Mouse (Mus musculus) embryonic facial prominence, embryonic 12.5 days (tissue): ENCODE results near the gene Mylpf. TPM values are rescaled to one million over a fixed set of nuclear protein-coding genes. Genes with fewer than 3 reads are reported as not detected.
A peak's percentile ranks its signal among the peaks of the same experiment; 100 is the strongest.

Source experiments
- ATAC-seq: fragments of 200-750 bp; cut with Nextera tagmentation; 2 replicates; pipeline ENCODE4 v1.8.0; 2017; ENCODE audit not compliant: insufficient number of reproducible peaks, insufficient read depth, low FRiP score, low TSS enrichment
- H3K27ac ChIP-seq: fragments of 300-500 bp; sonication (generic); 2 replicates; pipeline ENCODE4 v1.5.1; 2016; ENCODE audit warnings: mild to moderate bottlenecking
- H3K27me3 ChIP-seq: fragments of 300-500 bp; sonication (generic); 2 replicates; pipeline ENCODE4 v1.6.1; 2016; ENCODE audit warnings: mild to moderate bottlenecking, moderate library complexity
- H3K36me3 ChIP-seq: fragments of 300-500 bp; sonication (generic); 2 replicates; pipeline ENCODE4 v1.6.1; 2016; ENCODE audit warnings: mild to moderate bottlenecking
- H3K4me1 ChIP-seq: fragments of 300-500 bp; sonication (generic); 2 replicates; pipeline ENCODE4 v1.6.1; 2016
- H3K4me2 ChIP-seq: fragments of 300-500 bp; sonication (generic); replicated peaks from 2 replicates; pipeline ENCODE4 v1.6.1; 2016; ENCODE audit warnings: mild to moderate bottlenecking, moderate library complexity
- H3K4me3 ChIP-seq: fragments of 300-500 bp; sonication (generic); 2 replicates; pipeline ENCODE4 v1.5.1; 2016; ENCODE audit warnings: mild to moderate bottlenecking
- H3K9ac ChIP-seq: fragments of 300-500 bp; sonication (generic); 2 replicates; pipeline ENCODE4 v1.6.1; 2016; ENCODE audit warnings: mild to moderate bottlenecking, moderate library complexity
- H3K9me3 ChIP-seq: fragments of 300-500 bp; sonication (generic); 2 replicates; pipeline ENCODE4 v1.6.1; 2016; ENCODE audit warnings: mild to moderate bottlenecking, moderate library complexity
- WGBS: fragments of 180-500 bp; shearing (Covaris S2); methylation state at CpG from one replicate; pipeline ENCODE4 v1.1.7; 2016; 5-methylcytosine and 5-hydroxymethylcytosine counted together
- polyA plus RNA-seq: library from polyadenylated mRNA; unstranded; fragments of >200 nt; fragmentation: Nextera tagmentation; extraction: Ambion mirVana; gene quantifications from 2 replicates; pipeline ENCODE4 v1.2.1, GENCODE M21; 2016

The Mylpf gene
- polyA plus RNA-seq, 1 experiment from 2014 or later = 79.2 TPM

- Histone ChIP-seq H3K27me3 (no peaks in the 10 kb centered on the region), H3K9me3 (no peaks in the 10 kb centered on the region), H3K4me2 (peak within 1 kb of the TSS; percentile 99), H3K36me3 (peaks cover 11% of the 10 kb centered on the region), H3K4me1 (peaks cover 17% of the 10 kb centered on the region), H3K27ac (peak within 1 kb of the TSS; percentile 88), H3K9ac (peak within 1 kb of the TSS; percentile 97), H3K4me3 (peak within 1 kb of the TSS; percentile 83)
- 2% methylated on average over 24 of the region's 44 CpGs for WGBS
- no peak for ATAC-seq
Measured at GRCm38 (mm10) chr7:127208295-127208552, 466 bp upstream of the Mylpf start, which contains the start of gene Tbc1d10b. TSS of gene Tbc1d10b (minus strand) at chr7:127208468.

- WGBS = 79% methylated on average over 5 of the region's 5 CpGs
- H3K27me3 ChIP-seq = peaks cover 12% of the 10 kb centered on the region; the same call in 1 of the 2 replicates
- H3K36me3 ChIP-seq = 0 out of 2 replicates have a peak, but pooled peaks cover 3% of the 10 kb centered on the region
- no peak overlapping the region for H3K4me3 ChIP-seq
- no peak for ATAC-seq
- H3K4me2 ChIP-seq = peak overlapping the region; percentile 59
- H3K4me1 ChIP-seq = peaks cover 18% of the 10 kb centered on the region
- no peak overlapping the region for H3K9ac ChIP-seq
- 0 out of 2 replicates have a peak overlapping the region, but pooled peaks have one; percentile 25 for H3K27ac ChIP-seq
- no peaks in the 10 kb centered on the region for H3K9me3 ChIP-seq
Measured at GRCm38 (mm10) chr7:127209851-127210250, 1.2 kb downstream of the Mylpf start.

- Histone ChIP-seq H3K36me3 (no peaks in the 10 kb centered on the region), H3K4me3 (no peak overlapping the region), H3K9me3 (no peaks in the 10 kb centered on the region), H3K4me2 (no peak overlapping the region), H3K27me3 (peaks cover 12% of the 10 kb centered on the region; the same call in 1 of the 2 replicates), H3K27ac (no peak overlapping the region), H3K9ac (no peak overlapping the region), H3K4me1 (peaks cover 18% of the 10 kb centered on the region)
- no peak for ATAC-seq
- WGBS = 87% methylated on average over 4 of the region's 4 CpGs
Measured at GRCm38 (mm10) chr7:127210266-127210665, 1.6 kb downstream of the Mylpf start.

GRCm38 (mm10) chr7:127211014-127211745, 2.5 kb downstream of the Mylpf start:
- Histone ChIP-seq H3K4me3 (no peak overlapping the region), H3K4me2 (no peak overlapping the region), H3K36me3 (no peaks in the 10 kb centered on the region), H3K9ac (no peak overlapping the region), H3K9me3 (no peaks in the 10 kb centered on the region), H3K27ac (no peak overlapping the region), H3K27me3 (peaks cover 12% of the 10 kb centered on the region; the same call in 1 of the 2 replicates), H3K4me1 (peaks cover 15% of the 10 kb centered on the region)
- WGBS = 71% methylated on average over 5 of the region's 5 CpGs
- ATAC-seq = no peak

DNA sequence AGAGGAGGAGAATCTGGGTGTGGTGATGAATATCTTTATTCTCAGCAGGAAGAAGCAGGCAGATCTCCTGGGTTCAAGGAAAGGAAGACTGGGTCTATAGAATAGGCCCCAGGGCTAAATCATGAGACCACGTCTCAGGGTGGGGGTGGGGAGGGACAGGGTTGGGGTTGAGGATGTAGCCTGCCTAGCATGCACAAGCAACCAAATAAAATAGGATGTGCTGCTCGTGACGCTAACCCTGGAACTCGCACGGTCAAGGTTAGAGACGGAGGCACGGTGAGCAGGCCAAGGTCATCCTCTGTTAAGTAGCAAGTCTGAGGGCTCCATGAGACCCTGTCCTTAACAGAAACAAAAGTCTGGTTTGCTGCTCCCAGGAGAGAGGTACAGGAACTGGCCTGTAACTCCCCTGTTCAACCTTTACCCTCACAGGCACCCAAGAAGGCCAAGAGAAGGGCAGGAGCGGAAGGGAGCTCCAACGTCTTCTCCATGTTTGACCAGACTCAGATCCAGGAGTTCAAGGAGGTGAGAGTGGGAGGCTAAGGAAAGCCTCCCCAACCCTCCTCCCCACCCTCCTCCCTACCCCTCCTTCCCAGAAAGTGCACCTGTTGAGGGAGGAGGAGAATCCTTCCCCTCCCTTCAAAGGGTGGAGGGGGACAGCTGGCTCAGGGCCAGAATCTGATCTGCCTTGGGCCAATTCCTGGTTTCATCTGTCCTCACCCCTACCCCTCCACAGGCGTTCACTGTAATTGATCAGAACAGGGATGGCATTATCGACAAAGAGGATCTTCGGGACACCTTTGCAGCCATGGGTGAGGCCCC, 4.0 kb downstream of the Mylpf start:
- Histone ChIP-seq H3K4me3 (no peak overlapping the region), H3K27ac (no peak overlapping the region), H3K4me1 (peaks cover 5% of the 10 kb centered on the region; the same call in 1 of the 2 replicates), H3K4me2 (no peak overlapping the region), H3K27me3 (peaks cover 12% of the 10 kb centered on the region; the same call in 1 of the 2 replicates), H3K9ac (no peak overlapping the region), H3K36me3 (no peaks in the 10 kb centered on the region), H3K9me3 (no peaks in the 10 kb centered on the region)
- 89% methylated on average over 12 of the region's 12 CpGs for WGBS
- no peak for ATAC-seq

DNA sequence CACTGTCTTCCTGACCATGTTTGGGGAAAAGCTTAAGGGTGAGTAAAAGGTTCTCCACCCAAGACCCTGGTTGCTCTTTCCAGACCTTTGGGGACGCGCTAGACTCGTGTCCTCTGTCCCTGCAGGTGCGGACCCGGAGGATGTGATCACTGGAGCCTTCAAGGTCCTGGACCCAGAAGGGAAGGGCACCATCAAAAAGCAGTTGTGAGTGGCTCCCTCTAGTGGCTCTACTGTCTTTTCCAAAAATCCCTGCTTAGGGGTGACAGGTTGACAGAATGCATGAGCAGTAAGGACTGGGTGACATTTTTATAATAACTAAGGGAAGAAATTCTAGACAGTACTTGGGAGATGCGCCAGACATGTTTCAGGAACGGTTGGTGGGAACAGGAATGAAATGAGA, 4.8 kb downstream of the Mylpf start:
- no peak for ATAC-seq
- H3K4me1 ChIP-seq = peaks cover 5% of the 10 kb centered on the region; the same call in 1 of the 2 replicates
- WGBS = 49% methylated on average over 7 of the region's 7 CpGs
- H3K9ac ChIP-seq = no peak overlapping the region
- H3K27ac ChIP-seq = no peak overlapping the region
- no peak overlapping the region for H3K4me3 ChIP-seq
- H3K9me3 ChIP-seq = no peaks in the 10 kb centered on the region
- no peaks in the 10 kb centered on the region for H3K36me3 ChIP-seq
- peaks cover 12% of the 10 kb centered on the region; the same call in 1 of the 2 replicates for H3K27me3 ChIP-seq
- no peak overlapping the region for H3K4me2 ChIP-seq

- no peak overlapping the region for H3K27ac ChIP-seq
- H3K36me3 ChIP-seq = no peaks in the 10 kb centered on the region
- WGBS = 45% methylated on average over 12 of the region's 12 CpGs
- H3K4me3 ChIP-seq = peak overlapping the region; percentile 29; the same call in 1 of the 2 replicates
- peak overlapping the region; percentile 49; the same call in 1 of the 2 replicates for H3K4me2 ChIP-seq
- ATAC-seq = no peak
- peaks cover 5% of the 10 kb centered on the region; the same call in 1 of the 2 replicates for H3K4me1 ChIP-seq
- H3K27me3 ChIP-seq = peaks cover 12% of the 10 kb centered on the region; the same call in 1 of the 2 replicates
- H3K9ac ChIP-seq = no peak overlapping the region
- H3K9me3 ChIP-seq = no peaks in the 10 kb centered on the region
Measured at GRCm38 (mm10) chr7:127213930-127214329, 5.2 kb downstream of the Mylpf start.

DNA sequence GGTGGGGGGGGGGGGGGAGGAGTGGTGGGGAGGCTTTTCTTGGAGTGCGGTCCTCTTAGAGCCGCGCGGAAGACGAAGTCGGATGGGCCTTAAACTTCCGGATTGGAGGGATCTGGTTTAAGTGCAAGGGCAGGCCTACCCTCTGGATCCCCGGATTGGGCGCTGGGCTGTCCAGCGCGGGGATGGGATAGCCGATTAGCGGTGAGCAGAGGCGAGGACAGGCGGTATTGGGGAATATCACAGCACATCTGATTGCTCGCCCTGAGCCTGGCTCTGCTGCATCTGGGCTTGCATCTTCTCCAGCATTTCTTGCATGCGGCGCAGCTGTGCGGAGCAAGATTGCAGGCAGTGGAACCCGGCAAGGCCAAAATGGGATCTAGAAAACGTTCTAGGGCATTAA, 5.8 kb downstream of the Mylpf start:
- Histone ChIP-seq H3K27ac (no peak overlapping the region), H3K9me3 (no peaks in the 10 kb centered on the region), H3K27me3 (peaks cover 12% of the 10 kb centered on the region; the same call in 1 of the 2 replicates), H3K4me2 (peak overlapping the region; percentile 49), H3K4me1 (peaks cover 5% of the 10 kb centered on the region; the same call in 1 of the 2 replicates), H3K9ac (peak overlapping the region; percentile 49), H3K36me3 (no peaks in the 10 kb centered on the region), H3K4me3 (peak overlapping the region; percentile 29; the same call in 1 of the 2 replicates)
- no peak for ATAC-seq
- 21% methylated on average over 21 of the region's 21 CpGs for WGBS

GRCm38 (mm10) chr7:127214981-127215871, 6.5 kb downstream of the Mylpf start:
- 0 out of 2 replicates have a peak overlapping the region, but pooled peaks have one; percentile 11 for H3K27ac ChIP-seq
- 22% methylated on average over 33 of the region's 33 CpGs for WGBS
- peak; percentile 12; the same call in 1 of the 2 replicates for ATAC-seq

DNA sequence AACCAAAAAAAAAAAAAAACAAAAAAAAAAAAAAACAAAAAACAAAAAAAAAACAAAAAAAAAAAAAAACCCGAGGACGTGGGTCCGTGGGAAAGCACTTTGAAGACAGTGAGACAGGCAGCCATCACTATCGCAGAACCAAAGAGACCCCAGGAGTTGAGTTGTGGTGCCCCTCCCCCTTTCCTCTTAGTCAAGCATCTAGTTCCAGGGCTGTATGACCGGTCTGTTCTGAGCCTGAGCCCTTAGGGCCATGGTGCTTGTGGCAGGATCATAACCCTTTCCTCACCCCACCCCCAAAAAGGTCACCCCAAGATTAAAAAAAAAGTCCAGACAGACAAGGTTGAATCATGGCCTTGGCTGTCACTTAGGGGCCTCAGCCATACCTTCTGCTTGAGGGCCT, 7.6 kb downstream of the Mylpf start:
- H3K4me2 ChIP-seq = no peak overlapping the region
- no peak overlapping the region for H3K27ac ChIP-seq
- no peak overlapping the region for H3K9ac ChIP-seq
- WGBS = 72% methylated on average over 5 of the region's 5 CpGs
- peaks cover 12% of the 10 kb centered on the region; the same call in 1 of the 2 replicates for H3K27me3 ChIP-seq
- no peak for ATAC-seq
- H3K9me3 ChIP-seq = no peaks in the 10 kb centered on the region
- no peak overlapping the region for H3K4me3 ChIP-seq
- H3K4me1 ChIP-seq = peaks cover 5% of the 10 kb centered on the region; the same call in 1 of the 2 replicates
- H3K36me3 ChIP-seq = no peaks in the 10 kb centered on the region

More at GRCm38 (mm10) chr7:127214981-127215871, 6.5 kb downstream of the Mylpf start:
- Histone ChIP-seq H3K9me3 (no peaks in the 10 kb centered on the region), H3K4me3 (peak overlapping the region; percentile 29), H3K9ac (peak overlapping the region; percentile 49; the same call in 1 of the 2 replicates), H3K4me1 (peaks cover 5% of the 10 kb centered on the region; the same call in 1 of the 2 replicates), H3K36me3 (no peaks in the 10 kb centered on the region), H3K27me3 (peaks cover 12% of the 10 kb centered on the region; the same call in 1 of the 2 replicates), H3K4me2 (peak overlapping the region; percentile 49)
